Mouse (Mus musculus) heart, embryonic 10.5 days (tissue): ENCODE data around the gene Il2rb. TPM values are rescaled to one million over a fixed set of nuclear protein-coding genes. Genes with fewer than 3 reads are reported as not detected.

Experiments
- DNase-seq: peaks from one replicate; pipeline ENCODE4 v3.0.0-alpha.2; 2017; ENCODE audit warnings: low spot score
- H3K27ac ChIP-seq: fragments of 300-500 bp; sonication (generic); 2 replicates; pipeline ENCODE4 v1.5.1; 2016; ENCODE audit warnings: mild to moderate bottlenecking
- H3K27me3 ChIP-seq: fragments of 300-500 bp; sonication (generic); 2 replicates; pipeline ENCODE4 v1.6.1; 2016; ENCODE audit warnings: mild to moderate bottlenecking; ENCODE audit not compliant: poor library complexity, insufficient read depth, severe bottlenecking
- H3K36me3 ChIP-seq: fragments of 300-500 bp; sonication (generic); 2 replicates; pipeline ENCODE4 v1.6.1; 2016; ENCODE audit warnings: mild to moderate bottlenecking, moderate library complexity
- H3K4me1 ChIP-seq: fragments of 300-500 bp; sonication (generic); 2 replicates; pipeline ENCODE4 v1.6.1; 2016; ENCODE audit warnings: mild to moderate bottlenecking
- H3K4me3 ChIP-seq: fragments of 300-500 bp; sonication (generic); 2 replicates; pipeline ENCODE4 v1.5.1; 2016; ENCODE audit warnings: mild to moderate bottlenecking, moderate library complexity
- H3K9me3 ChIP-seq: fragments of 300-500 bp; sonication (generic); 2 replicates; pipeline ENCODE4 v1.6.1; 2016; ENCODE audit warnings: mild to moderate bottlenecking, moderate library complexity
- WGBS: fragments of 180-500 bp; shearing (Covaris S2); methylation state at CpG from one replicate; pipeline ENCODE4 v1.1.7; 2016; 5-methylcytosine and 5-hydroxymethylcytosine counted together
- polyA plus RNA-seq: library from polyadenylated mRNA; unstranded; fragments of >200 nt; fragmentation: Nextera tagmentation; extraction: Ambion mirVana; gene quantifications from 2 replicates; pipeline ENCODE4 v1.2.1, GENCODE M21; 2016

The Il2rb gene
- polyA plus RNA-seq, 1 experiment from 2014 or later, result not detected

DNA sequence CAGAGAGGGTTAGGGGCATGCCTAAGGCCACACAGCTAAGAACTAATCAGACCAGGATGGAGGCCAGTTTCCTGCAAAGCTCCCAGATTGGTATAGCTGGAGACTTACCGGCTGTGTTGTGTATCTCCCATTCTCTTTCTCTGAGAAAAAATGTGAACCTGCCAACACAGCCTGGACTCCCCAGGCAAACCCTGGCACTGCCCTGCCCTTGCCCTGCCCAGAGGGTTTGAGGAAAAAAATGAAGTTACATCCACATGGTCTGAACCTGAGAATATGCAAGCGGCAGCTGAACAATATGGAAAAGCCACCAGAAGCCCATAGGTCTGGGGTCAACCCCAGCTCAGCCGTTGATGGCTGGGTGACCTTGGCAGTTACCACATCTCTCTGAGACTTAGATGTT, 5.8 kb downstream of the Il2rb start:
- Histone ChIP-seq H3K4me1 (0 out of 2 replicates have a peak, but pooled peaks cover 6% of the 10 kb centered on the region), H3K9me3 (no peaks in the 10 kb centered on the region), H3K36me3 (no peaks in the 10 kb centered on the region), H3K4me3 (no peak overlapping the region), H3K27ac (no peak overlapping the region), H3K27me3 (peaks cover 31% of the 10 kb centered on the region)
- WGBS, result 80% methylated on average over 3 of the region's 3 CpGs
- no peak for DNase-seq

DNA sequence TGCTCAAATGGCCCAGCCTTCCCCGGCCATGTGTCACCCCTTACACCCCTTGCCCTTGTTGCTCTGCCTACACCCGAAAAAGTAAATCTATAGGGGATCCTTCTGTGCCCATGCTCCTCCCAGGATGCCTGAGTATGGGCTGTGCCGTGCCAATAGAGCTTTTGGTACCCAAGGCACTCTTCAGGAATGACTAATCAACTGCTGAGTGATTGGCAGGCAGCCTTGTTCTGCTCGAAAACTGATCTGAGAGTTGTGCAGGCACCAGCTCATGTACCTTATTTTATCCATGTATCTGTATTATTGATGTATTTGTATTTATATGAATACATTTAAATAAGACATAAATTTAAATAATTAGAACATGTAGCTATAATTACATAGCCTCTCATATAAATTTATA, 8.0 kb downstream of the Il2rb start:
- no peak for DNase-seq
- Histone ChIP-seq H3K4me3 (no peak overlapping the region), H3K9me3 (no peaks in the 10 kb centered on the region), H3K36me3 (no peaks in the 10 kb centered on the region), H3K27ac (no peak overlapping the region), H3K4me1 (peaks cover 2% of the 10 kb centered on the region; the same call in 1 of the 2 replicates), H3K27me3 (peaks cover 40% of the 10 kb centered on the region)
- 68% methylated on average over 4 of the region's 4 CpGs for WGBS

DNA sequence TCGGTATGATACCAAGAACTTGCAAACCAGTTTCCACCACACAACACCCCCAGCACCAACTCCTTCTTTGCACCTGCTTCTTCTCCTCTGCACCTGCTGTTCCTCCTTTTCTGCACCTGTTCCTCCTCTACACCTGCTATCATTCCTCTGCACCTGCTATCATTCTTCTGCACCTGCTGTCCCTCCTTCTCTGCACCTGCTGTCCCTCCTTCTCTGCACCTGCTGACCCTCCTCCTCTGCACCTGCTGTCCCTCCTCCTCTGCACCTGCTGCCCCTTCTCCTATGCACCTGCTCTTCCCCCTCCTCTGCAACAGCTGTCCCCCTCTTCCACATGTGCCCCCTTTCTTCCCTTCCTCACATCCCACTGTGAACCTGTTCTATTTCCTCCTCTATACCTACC, 8.5 kb downstream of the Il2rb start:
- Histone ChIP-seq H3K4me3 (no peak overlapping the region), H3K27me3 (peaks cover 38% of the 10 kb centered on the region), H3K36me3 (no peaks in the 10 kb centered on the region), H3K4me1 (peaks cover 7% of the 10 kb centered on the region), H3K9me3 (no peaks in the 10 kb centered on the region), H3K27ac (no peak overlapping the region)
- no peak for DNase-seq
- 90% methylated on average over 1 of the region's 1 CpGs for WGBS

DNA sequence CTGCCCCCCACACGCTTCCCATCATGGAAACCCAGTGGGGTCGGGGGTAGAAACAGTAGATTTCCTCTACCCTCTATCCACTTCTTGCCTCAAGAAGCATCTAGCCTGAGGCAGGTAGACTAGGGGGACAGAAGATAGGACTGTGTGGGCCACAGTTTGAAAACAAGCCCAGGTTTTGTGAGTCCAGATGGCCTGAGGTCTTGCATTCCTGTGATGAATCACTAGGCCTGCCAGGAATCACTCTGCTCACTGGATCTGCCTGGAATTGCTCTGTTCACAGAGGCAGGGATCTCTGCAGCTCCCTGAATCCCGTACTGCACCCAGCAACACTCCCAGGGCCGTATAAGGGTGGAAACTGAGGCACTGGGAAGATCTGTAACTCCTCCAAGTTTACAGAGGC, 11.8 kb downstream of the Il2rb start:
- H3K4me1 ChIP-seq, result peaks cover 19% of the 10 kb centered on the region
- no peak for DNase-seq
- no peak overlapping the region for H3K4me3 ChIP-seq
- H3K9me3 ChIP-seq, result no peaks in the 10 kb centered on the region
- 75% methylated on average over 4 of the region's 4 CpGs for whole genome bisulfite sequencing
- H3K36me3 ChIP-seq, result no peaks in the 10 kb centered on the region
- H3K27ac ChIP-seq, result no peak overlapping the region
- peaks cover 36% of the 10 kb centered on the region for H3K27me3 ChIP-seq

DNA sequence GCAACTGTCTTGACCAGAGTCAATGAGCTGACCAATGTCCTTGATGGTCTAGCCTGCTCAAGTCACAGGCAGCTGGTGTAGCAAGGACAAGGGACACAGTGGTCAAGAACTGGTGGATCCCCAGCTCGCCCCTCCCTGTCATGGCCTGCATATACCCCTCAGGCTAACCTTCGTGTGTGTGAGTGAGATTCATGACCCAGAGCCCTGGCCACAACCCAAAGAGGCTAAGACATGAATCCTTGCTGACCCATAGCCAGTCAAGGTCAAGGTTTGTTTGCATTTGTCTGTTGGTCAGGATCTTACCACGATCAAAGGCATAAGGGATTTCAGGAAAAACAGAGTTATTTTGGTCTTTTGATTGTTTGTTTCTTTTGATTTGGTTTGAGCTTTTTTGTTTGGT, 12.6 kb downstream of the Il2rb start:
- no peaks in the 10 kb centered on the region for H3K36me3 ChIP-seq
- H3K27me3 ChIP-seq, result peaks cover 36% of the 10 kb centered on the region
- DNase-seq, result no peak
- H3K4me1 ChIP-seq, result peaks cover 19% of the 10 kb centered on the region
- 75% methylated on average over 3 of the region's 3 CpGs for WGBS
- H3K27ac ChIP-seq, result no peak overlapping the region
- H3K4me3 ChIP-seq, result no peak overlapping the region
- H3K9me3 ChIP-seq, result no peaks in the 10 kb centered on the region

DNA sequence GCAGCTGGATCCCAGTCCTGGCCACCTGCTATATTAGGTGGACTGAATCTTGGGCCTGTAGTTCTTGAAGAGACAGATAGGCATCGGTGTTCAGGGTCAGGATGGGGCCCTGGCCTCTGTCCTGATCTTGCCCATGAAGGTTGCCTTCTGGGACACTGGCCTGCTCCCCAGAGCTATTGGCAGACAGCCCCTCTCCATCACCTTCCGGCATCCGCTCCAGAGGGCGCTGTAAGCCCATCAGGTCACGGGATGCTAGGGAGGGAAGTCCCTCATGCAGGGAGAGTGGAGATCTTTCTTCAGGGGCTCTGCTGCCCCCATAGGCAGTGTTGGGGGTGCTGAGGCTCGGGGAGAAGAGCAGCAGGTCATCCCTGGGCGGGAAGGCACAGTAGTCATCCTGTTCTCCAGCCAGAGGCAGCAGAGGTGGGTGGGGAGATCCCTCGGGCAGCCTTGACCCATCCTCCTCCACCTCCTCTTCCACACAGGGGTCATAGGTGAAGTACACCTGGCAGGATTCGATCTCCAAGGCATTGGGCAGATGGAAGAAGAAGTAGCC, 13.5 kb downstream of the Il2rb start:
- DNase-seq, result no peak
- Histone ChIP-seq H3K9me3 (no peaks in the 10 kb centered on the region), H3K27me3 (peaks cover 30% of the 10 kb centered on the region), H3K36me3 (no peaks in the 10 kb centered on the region), H3K27ac (0 out of 2 replicates have a peak overlapping the region, but pooled peaks have one; percentile 1), H3K4me1 (peaks cover 19% of the 10 kb centered on the region), H3K4me3 (no peak overlapping the region)
- 48% methylated on average over 9 of the region's 9 CpGs for WGBS

DNA sequence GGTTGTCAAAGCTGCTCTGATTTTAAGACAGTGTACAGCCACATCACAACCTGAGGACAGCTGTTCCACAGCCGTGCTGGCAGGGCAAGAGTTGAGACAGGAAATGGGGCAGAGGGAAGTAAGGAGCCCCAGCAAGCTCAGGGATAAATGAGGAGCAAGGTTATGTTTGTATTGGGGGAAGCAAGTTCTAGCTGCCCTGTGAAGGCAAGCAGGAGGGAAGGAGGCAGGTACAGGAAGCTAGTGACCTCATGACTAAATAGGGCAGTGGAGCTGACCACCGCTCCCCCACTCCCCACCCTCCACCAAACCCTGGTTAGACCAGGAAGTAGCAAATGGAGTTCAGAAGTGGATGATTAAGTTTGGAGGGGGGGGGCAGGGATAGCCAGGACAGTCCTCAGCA, 14.1 kb downstream of the Il2rb start:
- peak overlapping the region; percentile 12; the same call in 1 of the 2 replicates for H3K27ac ChIP-seq
- WGBS, result 43% methylated on average over 2 of the region's 2 CpGs
- DNase-seq, result no peak
- no peak overlapping the region for H3K4me3 ChIP-seq
- H3K9me3 ChIP-seq, result no peaks in the 10 kb centered on the region
- H3K36me3 ChIP-seq, result no peaks in the 10 kb centered on the region
- H3K27me3 ChIP-seq, result peaks cover 25% of the 10 kb centered on the region; the same call in 1 of the 2 replicates
- H3K4me1 ChIP-seq, result peaks cover 19% of the 10 kb centered on the region

DNA sequence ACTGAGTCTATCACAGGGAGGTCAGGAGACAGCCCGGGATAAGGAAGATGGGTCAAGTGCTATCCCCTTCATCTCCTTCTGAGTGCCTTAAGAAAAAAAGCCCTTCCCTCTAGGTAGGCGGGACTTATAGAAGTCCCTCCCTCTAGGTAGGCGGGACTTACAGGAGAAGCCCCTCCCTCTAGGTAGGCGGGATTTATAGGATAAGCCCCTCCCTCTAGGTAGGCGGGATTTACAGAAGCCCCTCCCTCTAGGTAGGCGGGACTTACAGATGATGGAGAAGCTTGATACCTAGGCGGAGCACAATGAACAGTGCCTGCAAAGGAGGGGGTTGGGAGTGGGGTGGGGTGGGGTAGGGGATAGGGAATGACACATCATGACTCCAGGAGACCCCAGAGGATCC, 15.0 kb downstream of the Il2rb start:
- 62% methylated on average over 7 of the region's 7 CpGs for WGBS
- Histone ChIP-seq H3K36me3 (no peaks in the 10 kb centered on the region), H3K4me3 (no peak overlapping the region), H3K9me3 (no peaks in the 10 kb centered on the region), H3K4me1 (peaks cover 23% of the 10 kb centered on the region), H3K27ac (no peak overlapping the region), H3K27me3 (peaks cover 23% of the 10 kb centered on the region; the same call in 1 of the 2 replicates)
- DNase-seq, result no peak

DNA sequence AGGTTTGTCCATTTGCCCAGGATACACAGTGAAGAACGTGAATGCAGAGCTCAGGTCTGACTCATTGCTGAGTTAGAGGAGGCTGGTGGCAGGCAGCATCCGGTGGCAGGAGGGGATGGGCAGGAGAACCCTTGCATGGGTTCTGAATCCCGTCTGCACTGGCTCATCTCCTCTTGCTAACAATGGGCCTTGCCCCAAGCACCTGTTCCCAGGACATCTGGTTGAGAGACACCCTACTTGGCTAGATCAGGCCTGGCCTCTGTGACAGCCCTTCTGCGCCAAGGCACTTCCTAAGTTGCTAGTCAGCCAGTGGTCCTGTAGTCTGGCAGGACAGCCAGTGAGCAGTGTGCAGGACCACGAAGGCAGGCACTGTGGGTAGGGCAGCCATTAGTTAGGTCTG, 15.6 kb downstream of the Il2rb start:
- DNase-seq, result no peak
- Histone ChIP-seq H3K4me3 (no peak overlapping the region), H3K36me3 (no peaks in the 10 kb centered on the region), H3K4me1 (peaks cover 23% of the 10 kb centered on the region), H3K9me3 (no peaks in the 10 kb centered on the region), H3K27ac (no peak overlapping the region), H3K27me3 (peaks cover 20% of the 10 kb centered on the region; the same call in 1 of the 2 replicates)
- 75% methylated on average over 5 of the region's 5 CpGs for WGBS

DNA sequence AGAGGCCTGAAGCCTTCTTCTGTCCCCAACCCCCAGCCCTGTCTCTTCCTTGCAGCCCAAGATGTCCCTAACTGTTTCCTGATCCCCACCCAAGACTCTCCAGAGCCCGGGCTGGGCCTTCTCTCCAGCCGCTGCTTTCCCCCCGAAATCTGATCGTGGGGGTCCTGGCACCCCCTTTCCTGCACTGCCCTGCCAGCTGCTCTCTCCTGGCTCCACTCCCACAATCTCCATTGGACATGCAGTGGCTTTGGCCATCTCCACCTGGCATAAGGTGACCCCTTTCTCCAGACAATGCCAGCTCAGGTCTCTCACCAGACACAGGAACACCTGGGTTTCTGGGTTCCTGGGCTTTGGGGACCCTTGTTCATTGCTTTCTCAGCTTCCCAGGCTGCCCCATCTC, 17.0 kb downstream of the Il2rb start:
- H3K36me3 ChIP-seq, result no peaks in the 10 kb centered on the region
- H3K27ac ChIP-seq, result no peak overlapping the region
- no peak overlapping the region for H3K4me3 ChIP-seq
- H3K9me3 ChIP-seq, result no peaks in the 10 kb centered on the region
- 86% methylated on average over 4 of the region's 4 CpGs for WGBS
- peaks cover 23% of the 10 kb centered on the region for H3K4me1 ChIP-seq
- DNase-seq, result no peak
- H3K27me3 ChIP-seq, result peaks cover 19% of the 10 kb centered on the region; the same call in 1 of the 2 replicates

DNA sequence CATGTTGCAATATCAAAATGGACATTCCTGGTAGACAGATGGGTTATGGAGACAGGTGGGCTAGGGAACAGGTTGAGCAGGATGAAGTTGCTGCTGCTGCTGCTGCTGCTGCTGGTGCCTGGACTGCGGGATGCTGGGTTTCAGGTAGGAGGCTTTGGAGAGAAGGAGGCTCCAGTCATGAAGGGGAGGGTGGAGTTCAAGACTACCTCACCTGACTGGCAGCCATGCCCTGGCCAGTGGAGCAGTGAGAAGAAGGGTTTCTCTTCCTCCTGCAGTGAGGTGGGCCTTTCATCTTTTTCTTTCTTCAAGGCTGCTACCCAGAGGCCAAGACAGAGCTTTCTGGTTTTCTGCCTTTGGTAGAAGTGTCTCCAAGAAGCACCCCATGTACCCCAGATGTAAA, 18.2 kb downstream of the Il2rb start:
- no peak for DNase-seq
- no peaks in the 10 kb centered on the region for H3K36me3 ChIP-seq
- H3K4me1 ChIP-seq, result peaks cover 26% of the 10 kb centered on the region
- peaks cover 19% of the 10 kb centered on the region; the same call in 1 of the 2 replicates for H3K27me3 ChIP-seq
- H3K9me3 ChIP-seq, result no peaks in the 10 kb centered on the region
- WGBS, result 81% methylated on average over 1 of the region's 1 CpGs
- H3K4me3 ChIP-seq, result no peak overlapping the region
- H3K27ac ChIP-seq, result no peak overlapping the region

DNA sequence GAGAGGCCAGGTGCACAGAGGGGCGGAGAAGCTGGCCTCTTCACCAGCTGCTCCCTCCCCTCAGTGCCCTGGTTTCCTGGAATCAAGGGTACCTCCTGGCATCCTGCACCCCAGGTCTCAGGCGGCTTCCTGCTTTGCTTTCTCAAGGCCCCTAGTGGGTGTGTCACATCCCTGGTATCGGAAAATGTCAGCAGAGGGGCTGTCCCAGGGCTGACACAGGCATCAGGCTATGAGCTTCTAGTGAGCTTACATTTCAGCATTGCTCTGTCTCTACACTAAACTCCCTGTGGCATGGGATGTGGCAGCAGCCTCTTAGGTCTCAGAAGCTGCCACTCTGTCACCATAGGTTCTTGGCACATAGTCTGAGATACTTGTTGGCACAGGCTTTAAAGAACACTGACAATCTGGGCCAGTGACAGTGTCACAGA, 19.5 kb downstream of the Il2rb start:
- Histone ChIP-seq H3K27me3 (peaks cover 19% of the 10 kb centered on the region; the same call in 1 of the 2 replicates), H3K4me1 (peaks cover 23% of the 10 kb centered on the region), H3K27ac (peak overlapping the region; percentile 38; the same call in 1 of the 2 replicates), H3K4me3 (no peak overlapping the region), H3K36me3 (no peaks in the 10 kb centered on the region), H3K9me3 (no peaks in the 10 kb centered on the region)
- WGBS, result 55% methylated on average over 3 of the region's 3 CpGs
- DNase-seq, result no peak

DNA sequence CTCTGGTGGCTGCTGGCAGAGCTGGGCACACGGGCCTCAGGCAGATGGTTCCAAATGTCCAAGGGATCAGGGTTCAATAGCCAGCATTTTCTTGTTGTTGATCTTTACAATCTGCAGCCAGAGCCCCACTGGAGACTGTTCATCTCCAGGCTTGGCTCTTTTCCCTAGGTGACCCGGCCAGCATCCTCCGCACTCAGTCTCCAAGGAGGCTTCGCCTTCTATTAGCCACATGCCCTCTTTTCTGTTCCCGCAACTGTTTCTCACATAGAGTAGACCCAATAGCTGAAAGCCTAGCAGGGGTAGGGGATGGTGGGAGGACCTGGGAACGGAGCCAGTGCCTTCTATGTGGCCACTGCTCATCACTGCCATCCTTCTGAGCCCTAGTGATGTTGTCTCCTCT, 21.6 kb downstream of the Il2rb start:
- 77% methylated on average over 6 of the region's 6 CpGs for WGBS
- peaks cover 21% of the 10 kb centered on the region for H3K4me1 ChIP-seq

DNA sequence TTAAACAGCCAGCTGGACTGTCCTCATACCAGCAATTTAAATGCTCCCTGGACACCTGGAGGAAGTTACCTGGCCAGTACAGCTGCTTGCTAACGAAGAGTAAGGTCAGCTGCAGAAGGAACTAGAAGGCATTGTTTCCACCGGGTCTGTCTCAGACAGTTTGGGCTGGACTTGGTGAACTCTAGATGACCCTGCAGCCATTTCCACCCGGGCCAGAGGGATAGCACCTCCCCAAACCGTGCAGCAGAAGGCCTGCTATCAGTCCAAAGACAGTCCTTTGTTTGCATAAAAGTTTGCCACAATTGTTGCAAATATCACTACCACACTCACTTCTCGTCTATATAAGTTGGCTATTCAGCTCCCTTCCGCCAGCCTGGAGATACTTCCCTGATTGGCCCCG, 23.2 kb downstream of the Il2rb start:
- 35% methylated on average over 7 of the region's 7 CpGs for WGBS

More for the DNA sequence above, 21.6 kb downstream of the Il2rb start:
- H3K27ac ChIP-seq, result no peak overlapping the region
- H3K27me3 ChIP-seq, result peaks cover 19% of the 10 kb centered on the region
- H3K9me3 ChIP-seq, result no peaks in the 10 kb centered on the region
- H3K4me3 ChIP-seq, result no peak overlapping the region
- no peaks in the 10 kb centered on the region for H3K36me3 ChIP-seq
- DNase-seq, result no peak

More for the DNA sequence above, 23.2 kb downstream of the Il2rb start:
- peaks cover 21% of the 10 kb centered on the region for H3K4me1 ChIP-seq
- no peak overlapping the region for H3K4me3 ChIP-seq
- H3K36me3 ChIP-seq, result no peaks in the 10 kb centered on the region
- DNase-seq, result no peak
- no peaks in the 10 kb centered on the region for H3K9me3 ChIP-seq
- peaks cover 19% of the 10 kb centered on the region for H3K27me3 ChIP-seq
- H3K27ac ChIP-seq, result 0 out of 2 replicates have a peak overlapping the region, but pooled peaks have one; percentile 38
